Mouse (Mus musculus) kidney, postnatal 0 days (tissue): Measurements from ENCODE around the gene Siglece. TPM values are rescaled to one million over a fixed set of nuclear protein-coding genes. Genes with fewer than 3 reads are reported as not detected.

ENCODE experiments used
- ATAC-seq: fragments of 200-750 bp; cut with Nextera tagmentation; replicated peaks from 2 replicates; pipeline ENCODE4 v1.8.0; 2017; ENCODE audit warnings: low read depth, moderate number of reproducible peaks, moderate TSS enrichment, moderate library complexity; ENCODE audit not compliant: low FRiP score
- DNase-seq: peaks from one replicate; pipeline ENCODE4 v3.0.0-alpha.2; 2016; ENCODE audit warnings: low spot score
- H3K27ac ChIP-seq: fragments of 300-500 bp; sonication (generic); 2 replicates; pipeline ENCODE4 v1.5.1; 2014; ENCODE audit warnings: mild to moderate bottlenecking
- H3K27me3 ChIP-seq: fragments of 300-500 bp; sonication (generic); 2 replicates; pipeline ENCODE4 v1.6.1; 2014; ENCODE audit warnings: low read length, mixed read lengths; ENCODE audit not compliant: insufficient read depth
- H3K36me3 ChIP-seq: fragments of 300-500 bp; sonication (generic); 2 replicates; pipeline ENCODE4 v1.6.1; 2014; ENCODE audit warnings: low read length, mixed read lengths; ENCODE audit not compliant: insufficient read depth
- H3K4me1 ChIP-seq: fragments of 300-500 bp; sonication (generic); replicated peaks from 2 replicates; pipeline ENCODE4 v1.6.1; 2014; ENCODE audit warnings: antibody characterized with exemption, low read length, mixed read lengths; ENCODE audit not compliant: insufficient read depth
- H3K4me2 ChIP-seq: fragments of 300-500 bp; sonication (generic); 2 replicates; pipeline ENCODE4 v1.6.1; 2014; ENCODE audit warnings: mild to moderate bottlenecking, low read length, moderate library complexity, mixed read lengths
- H3K4me3 ChIP-seq: fragments of 300-500 bp; sonication (generic); replicated peaks from 2 replicates; pipeline ENCODE4 v1.5.1; 2014; ENCODE audit warnings: low read depth, low read length
- H3K9ac ChIP-seq: fragments of 300-500 bp; sonication (generic); 2 replicates; pipeline ENCODE4 v1.6.1; 2014; ENCODE audit warnings: low read depth, low read length
- H3K9me3 ChIP-seq: fragments of 300-500 bp; sonication (generic); replicated peaks from 2 replicates; pipeline ENCODE4 v1.6.1; 2016; ENCODE audit warnings: low read length, inconsistent platforms, mixed read lengths
- CTCF ChIP-seq: IDR thresholded peaks from 2 replicates; pipeline ENCODE4 v1.5.1; 2016; ENCODE audit warnings: antibody characterized with exemption, low read depth, mild to moderate bottlenecking, moderate library complexity
- WGBS: fragments of 180-500 bp; shearing (Covaris S2); extraction: QIAGEN DNeasy Blood & Tissue Kit; methylation state at CpG from one replicate; pipeline ENCODE4 v1.1.7; 2014; 5-methylcytosine and 5-hydroxymethylcytosine counted together
- polyA plus RNA-seq: library from polyadenylated mRNA; unstranded; fragments of >200 nt; fragmentation: Nextera tagmentation; extraction: Ambion mirVana; gene quantifications from 2 replicates; pipeline ENCODE4 v1.2.1, GENCODE M21; 2015

The Siglece gene
- polyA plus RNA-seq, 1 experiment from 2014 or later = 0.68 TPM

DNA sequence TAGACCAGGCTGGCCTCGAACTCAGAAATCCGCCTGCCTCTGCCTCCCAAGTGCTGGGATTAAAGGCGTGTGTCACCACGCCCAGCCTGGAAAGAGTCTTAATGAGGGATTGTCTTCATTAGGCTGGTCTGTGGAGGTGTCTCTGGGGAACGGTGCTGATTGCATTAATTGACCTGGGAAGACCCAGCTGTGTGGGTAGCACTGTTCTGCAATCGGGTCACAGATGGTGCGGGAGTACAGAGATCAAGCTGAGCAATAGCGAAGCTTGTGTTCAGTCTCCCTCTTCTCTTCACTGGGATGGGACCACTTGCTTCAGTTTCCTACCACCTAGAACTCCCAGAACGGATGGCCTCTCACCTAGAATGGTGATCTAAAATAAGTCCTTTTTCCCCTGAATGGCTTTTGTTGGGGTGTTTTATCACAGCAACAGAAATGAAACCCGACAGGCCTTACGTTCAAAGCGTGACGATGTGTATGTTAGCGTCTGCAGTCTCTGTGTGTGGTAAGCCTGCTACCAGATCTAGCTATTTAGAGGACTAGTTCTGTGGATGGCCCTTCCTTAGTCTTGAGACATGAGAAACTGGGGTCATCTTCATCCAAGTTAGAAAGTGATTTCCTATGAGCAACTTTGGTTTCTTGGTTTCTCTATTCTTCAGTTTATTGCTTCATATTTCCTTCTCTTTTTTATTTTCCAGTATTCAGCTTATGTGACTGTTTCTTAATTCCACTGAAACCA is 46.0 kb downstream of the Siglece start:
- TF ChIP-seq CTCF = no peak
- no peak overlapping the region for H3K9ac ChIP-seq
- no peaks in the 10 kb centered on the region for H3K4me1 ChIP-seq
- no peak overlapping the region for H3K27ac ChIP-seq
- no peaks in the 10 kb centered on the region for H3K27me3 ChIP-seq
- H3K4me3 ChIP-seq = no peak overlapping the region
- no peak overlapping the region for H3K4me2 ChIP-seq
- ATAC-seq = no peak
- no peaks in the 10 kb centered on the region for H3K9me3 ChIP-seq
- DNase-seq = no peak
- WGBS = 86% methylated on average over 14 of the region's 14 CpGs
- no peaks in the 10 kb centered on the region for H3K36me3 ChIP-seq

DNA sequence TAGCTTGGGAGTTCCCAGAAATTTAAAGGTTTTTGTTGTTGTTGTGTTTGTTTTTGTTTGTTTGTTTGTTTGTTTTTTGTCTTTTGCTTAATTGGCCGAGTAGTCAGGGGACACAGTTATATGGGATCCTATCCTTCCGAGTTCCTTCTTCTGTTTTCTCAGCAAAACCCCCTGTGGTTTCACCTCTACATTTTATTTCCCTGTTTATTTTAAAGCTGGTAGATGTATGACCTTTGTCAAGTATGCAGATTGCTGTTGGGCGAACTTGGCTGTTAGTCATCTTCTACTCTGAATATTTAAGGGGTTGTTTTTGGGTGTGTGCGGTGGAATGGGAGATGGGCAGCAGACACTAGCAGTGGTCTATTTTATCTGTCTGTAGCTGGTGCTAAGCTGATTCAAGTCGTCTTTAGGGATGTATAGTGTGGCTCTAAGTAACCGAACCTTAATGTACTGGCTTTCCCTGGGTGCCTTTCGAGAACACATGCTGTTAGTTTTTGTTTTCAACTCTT is 51.6 kb downstream of the Siglece start:
- TF ChIP-seq CTCF = no peak
- DNase-seq (no peak), ATAC-seq (no peak)
- WGBS = 70% methylated on average over 7 of the region's 7 CpGs
- Histone ChIP-seq H3K27me3 (no peaks in the 10 kb centered on the region), H3K27ac (no peak overlapping the region), H3K4me3 (no peak overlapping the region), H3K36me3 (no peaks in the 10 kb centered on the region), H3K9ac (no peak overlapping the region), H3K9me3 (no peaks in the 10 kb centered on the region), H3K4me1 (no peaks in the 10 kb centered on the region; the same call in 1 of the 2 replicates), H3K4me2 (no peak overlapping the region)

- H3K9ac ChIP-seq = no peak overlapping the region
- H3K4me2 ChIP-seq = no peak overlapping the region; the same call in 1 of the 2 replicates
- TF ChIP-seq CTCF = no peak
- no peaks in the 10 kb centered on the region for H3K9me3 ChIP-seq
- H3K27ac ChIP-seq = no peak overlapping the region
- ATAC-seq = no peak
- no peak for DNase-seq
- H3K4me3 ChIP-seq = no peak overlapping the region
- WGBS = 34% methylated on average over 5 of the region's 5 CpGs
- H3K27me3 ChIP-seq = no peaks in the 10 kb centered on the region
- no peaks in the 10 kb centered on the region; the same call in 1 of the 2 replicates for H3K4me1 ChIP-seq
- H3K36me3 ChIP-seq = no peaks in the 10 kb centered on the region
These were observed 52.1 kb downstream of the Siglece start for GRCm38 (mm10) chr7:43607743-43608287.

DNA sequence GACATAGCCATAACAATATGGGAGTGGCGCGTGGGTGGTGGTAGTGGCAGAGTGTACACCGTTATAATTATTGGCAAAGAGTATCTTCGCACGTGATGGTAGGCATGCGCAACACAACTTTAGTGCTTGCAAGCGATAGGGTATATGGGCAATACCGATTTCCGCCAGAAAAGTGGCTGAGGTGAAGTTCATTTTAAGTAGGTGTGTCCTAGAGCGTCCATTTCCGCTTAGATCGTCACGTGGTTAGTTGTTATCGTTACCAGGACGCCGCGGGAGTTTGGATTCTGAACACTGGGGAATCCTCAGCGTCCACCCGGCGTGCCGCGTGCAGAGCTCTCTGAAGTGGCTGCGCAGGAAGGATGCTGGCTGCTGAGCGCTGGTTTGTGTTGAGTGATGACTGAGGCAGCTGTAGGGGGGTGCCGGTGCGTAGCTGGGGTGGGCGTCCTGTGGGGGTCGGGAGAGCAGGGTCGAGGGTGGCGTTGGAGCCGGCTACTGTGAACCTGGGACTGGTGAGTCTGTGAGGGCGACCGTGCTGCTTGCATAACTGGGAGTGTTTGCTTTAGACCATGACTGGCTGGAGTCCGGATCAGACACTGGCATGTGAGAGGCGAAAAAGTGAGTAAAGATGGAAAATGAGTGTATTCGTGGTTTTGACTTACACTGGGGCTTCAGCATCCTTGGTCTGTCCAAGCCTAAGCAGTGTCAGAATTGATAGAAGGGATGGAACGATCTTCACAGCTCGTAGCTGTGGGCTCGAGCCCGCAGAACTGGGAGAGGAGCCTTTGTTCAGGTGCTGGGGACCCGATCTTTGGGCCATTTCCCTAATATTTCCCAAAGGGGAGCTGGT is 52.8 kb downstream of the Siglece start, which contains the start of gene Zfp819:
Gene Zfp819 (plus strand): TSS at position 274 of the 847 bp plus-strand sequence.
- peak; percentile 83 for DNase-seq
- 13% methylated on average over 41 of the region's 41 CpGs for WGBS
- H3K4me1 ChIP-seq = no peaks in the 10 kb centered on the region; the same call in 1 of the 2 replicates
- ATAC-seq = peak; percentile 87
- TF ChIP-seq CTCF = no peak
- no peak within 1 kb of the TSS for H3K27ac ChIP-seq
- H3K4me3 ChIP-seq = peak within 1 kb of the TSS; percentile 26; the same call in 1 of the 2 replicates
- no peak within 1 kb of the TSS for H3K9ac ChIP-seq
- peak within 1 kb of the TSS; percentile 59 for H3K4me2 ChIP-seq
- H3K9me3 ChIP-seq = no peaks in the 10 kb centered on the region
- H3K27me3 ChIP-seq = no peaks in the 10 kb centered on the region
- no peaks in the 10 kb centered on the region for H3K36me3 ChIP-seq

GRCm38 (mm10) chr7:43601884-43602283 is 58.1 kb downstream of the Siglece start:
- H3K4me2 ChIP-seq = no peak overlapping the region
- no peak for ATAC-seq
- no peaks in the 10 kb centered on the region for H3K9me3 ChIP-seq
- no peak for DNase-seq
- no peaks in the 10 kb centered on the region for H3K36me3 ChIP-seq
- no peaks in the 10 kb centered on the region for H3K27me3 ChIP-seq
- H3K4me3 ChIP-seq = no peak overlapping the region
- H3K4me1 ChIP-seq = no peaks in the 10 kb centered on the region
- no peak for TF ChIP-seq CTCF
- no peak overlapping the region for H3K27ac ChIP-seq
- no peak overlapping the region for H3K9ac ChIP-seq
- WGBS = 39% methylated on average over 5 of the region's 5 CpGs

Other genes starting within 250 kb of the Siglece start
- not detected in 2 replicates for gene Lim2, start 232.5 kb downstream of the Siglece start, polyA plus RNA-seq
- 0.20 and 0.49 TPM in 2 replicates for gene Nkg7, start 223.1 kb downstream of the Siglece start, polyA plus RNA-seq
- 0.18 TPM in 1 of 2 replicates, not detected in the other for gene Cldnd2, start 219.4 kb downstream of the Siglece start, polyA plus RNA-seq
- gene Etfb, start 216.1 kb downstream of the Siglece start, polyA plus RNA-seq = 575 and 604 TPM in 2 replicates
- gene Gm45233, start 216.0 kb downstream of the Siglece start, polyA plus RNA-seq = 0.24 and 0.29 TPM in 2 replicates
- gene Vsig10l, start 197.0 kb downstream of the Siglece start, polyA plus RNA-seq = 4.7 and 6.7 TPM in 2 replicates
- gene Iglon5, start 170.1 kb downstream of the Siglece start, polyA plus RNA-seq = 0.25 and 0.29 TPM in 2 replicates
- gene 4931406B18Rik, start 154.2 kb downstream of the Siglece start, polyA plus RNA-seq = not detected in 2 replicates
- 0.75 and 1.2 TPM in 2 replicates for gene Cd33, start 115.7 kb downstream of the Siglece start, polyA plus RNA-seq
- 1.8 and 2.1 TPM in 2 replicates for gene Zfp658, start 97.9 kb downstream of the Siglece start, polyA plus RNA-seq
- gene Zfp719, start 80.6 kb downstream of the Siglece start, polyA plus RNA-seq = 7.8 and 9.3 TPM in 2 replicates
- 0.08 TPM in 1 of 2 replicates, not detected in the other for gene Zfp819, start 53.0 kb downstream of the Siglece start, polyA plus RNA-seq
- not detected in 2 replicates for gene Ceacam18, start 25.5 kb downstream of the Siglece start, polyA plus RNA-seq
- gene Ctu1, start 11.9 kb upstream of the Siglece start, polyA plus RNA-seq = 12.5 and 13.5 TPM in 2 replicates
- not detected in 2 replicates for gene Klk14, start 30.3 kb upstream of the Siglece start, polyA plus RNA-seq
- gene Klk13, start 52.4 kb upstream of the Siglece start, polyA plus RNA-seq = 0.14 and 0.17 TPM in 2 replicates
- gene Klk12, start 108.7 kb upstream of the Siglece start, polyA plus RNA-seq = not detected in 2 replicates
- 0.18 TPM in 1 of 2 replicates, not detected in the other for gene Klk11, start 114.4 kb upstream of the Siglece start, polyA plus RNA-seq
- 0.46 and 0.51 TPM in 2 replicates for gene Klk10, start 120.9 kb upstream of the Siglece start, polyA plus RNA-seq
- 0.08 and 0.18 TPM in 2 replicates for gene Klk9, start 131.7 kb upstream of the Siglece start, polyA plus RNA-seq
- gene Klk8, start 137.4 kb upstream of the Siglece start, polyA plus RNA-seq = 23.1 and 26.8 TPM in 2 replicates
- gene Klk7, start 151.1 kb upstream of the Siglece start, polyA plus RNA-seq = 0.14 TPM in 1 of 2 replicates, not detected in the other
- gene Klk6, start 164.3 kb upstream of the Siglece start, polyA plus RNA-seq = not detected in 2 replicates
- not detected in 2 replicates for gene Klk5, start 181.8 kb upstream of the Siglece start, polyA plus RNA-seq
- not detected in 2 replicates for gene Klk4, start 221.0 kb upstream of the Siglece start, polyA plus RNA-seq